Mouse (Mus musculus): Measurements from ENCODE around the gene Fastkd5. TPM values are rescaled to one million over a fixed set of nuclear protein-coding genes. Genes with fewer than 3 reads are reported as not detected.

The Fastkd5 gene
- total RNA-seq, 2 experiments from 2014 or later: 12.0 to 12.6 TPM

DNA sequence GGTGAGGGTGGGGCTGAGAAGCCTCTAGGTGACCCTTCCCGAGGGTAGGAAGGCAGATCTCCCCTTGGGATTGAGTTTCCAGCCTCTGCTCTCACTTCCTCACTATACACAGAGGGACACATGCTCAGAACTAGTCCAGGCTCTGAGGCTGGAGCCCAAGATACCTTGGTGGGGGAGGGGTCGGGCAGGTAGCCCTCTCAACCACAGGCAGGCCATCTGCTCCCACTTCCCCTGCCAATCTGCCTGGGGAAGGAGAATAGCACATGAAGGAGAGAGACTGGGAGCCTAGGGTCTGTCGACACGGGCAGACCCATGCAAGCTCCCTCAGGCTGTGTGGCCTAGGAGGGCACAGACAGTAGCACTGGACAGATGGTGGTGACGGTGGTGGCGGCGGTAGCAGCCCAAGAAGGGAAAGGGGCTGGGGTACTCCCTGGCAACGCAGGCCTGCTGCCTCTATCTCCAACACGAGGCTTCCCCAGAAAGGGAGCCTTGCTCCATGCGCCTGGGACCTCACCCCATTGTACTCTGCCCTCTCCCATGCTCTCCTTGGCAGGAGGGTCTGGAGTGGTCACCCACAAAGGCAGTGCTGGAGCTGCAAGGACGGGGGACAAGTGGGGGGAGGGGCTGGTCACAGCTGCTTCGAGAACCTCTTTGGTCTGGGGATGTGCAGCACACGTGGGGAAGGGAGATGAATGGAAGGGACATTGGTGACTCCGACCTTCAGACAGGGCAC is 4.3 kb upstream of the Fastkd5 start:
- DNase-seq: no peak

DNA sequence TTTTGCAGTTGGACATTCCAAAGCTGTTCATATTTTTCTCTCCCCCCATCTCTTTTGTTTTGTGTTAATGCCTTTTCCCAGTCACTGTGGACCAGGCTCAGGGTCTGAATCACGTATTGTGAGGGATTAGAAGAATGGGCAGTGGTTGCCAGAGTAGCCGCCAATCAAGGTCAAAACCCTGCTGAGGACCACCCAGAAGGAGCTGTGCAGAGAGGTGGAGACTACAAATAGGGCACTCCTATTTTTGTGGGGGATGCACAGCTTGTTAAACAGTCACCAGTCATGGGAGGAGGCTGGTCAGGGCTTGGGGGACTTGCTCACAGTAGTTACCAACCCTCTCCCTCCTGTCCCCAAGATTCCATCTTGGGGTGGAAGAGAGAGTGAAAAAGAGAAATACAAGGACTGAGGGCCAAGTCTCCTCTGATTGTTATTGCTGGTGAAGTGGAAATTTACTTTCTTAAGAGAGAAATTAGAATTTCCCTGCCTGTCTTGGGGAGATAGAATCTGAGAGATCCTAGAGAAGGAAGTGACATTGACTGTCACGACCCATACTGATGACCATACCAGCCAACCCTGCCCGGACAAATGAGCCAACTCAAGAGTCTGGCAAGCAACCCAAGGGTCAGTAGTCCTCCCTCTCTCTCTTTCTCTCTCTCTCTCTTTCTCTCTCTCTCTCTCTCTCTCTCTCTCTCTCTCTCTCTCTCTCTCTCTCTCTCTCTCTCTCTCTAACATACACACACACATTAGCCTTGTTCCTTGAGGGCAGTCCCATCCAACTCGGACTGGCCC is 3.3 kb upstream of the Fastkd5 start:
- DNase-seq: no peak

DNA sequence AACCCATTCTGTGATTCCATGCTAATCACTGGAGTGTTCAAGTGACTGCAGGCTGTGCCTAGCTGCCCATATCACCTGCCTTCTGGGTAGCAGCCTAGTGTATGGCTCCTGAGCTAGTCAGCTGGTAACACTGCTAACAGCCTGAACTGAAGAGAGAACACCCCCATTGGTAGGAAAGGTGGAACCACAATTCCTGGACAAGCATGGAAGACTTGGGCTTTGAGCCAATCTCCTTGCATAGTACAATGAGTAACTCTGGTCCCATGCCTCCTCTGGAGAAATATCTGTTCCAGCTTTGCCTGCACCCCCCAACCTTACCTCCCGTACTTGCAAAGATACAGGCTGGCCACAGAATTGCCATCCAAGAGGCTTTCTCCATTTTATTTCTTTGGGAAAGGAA is 2.6 kb upstream of the Fastkd5 start:
- DNase-seq: no peak

DNA sequence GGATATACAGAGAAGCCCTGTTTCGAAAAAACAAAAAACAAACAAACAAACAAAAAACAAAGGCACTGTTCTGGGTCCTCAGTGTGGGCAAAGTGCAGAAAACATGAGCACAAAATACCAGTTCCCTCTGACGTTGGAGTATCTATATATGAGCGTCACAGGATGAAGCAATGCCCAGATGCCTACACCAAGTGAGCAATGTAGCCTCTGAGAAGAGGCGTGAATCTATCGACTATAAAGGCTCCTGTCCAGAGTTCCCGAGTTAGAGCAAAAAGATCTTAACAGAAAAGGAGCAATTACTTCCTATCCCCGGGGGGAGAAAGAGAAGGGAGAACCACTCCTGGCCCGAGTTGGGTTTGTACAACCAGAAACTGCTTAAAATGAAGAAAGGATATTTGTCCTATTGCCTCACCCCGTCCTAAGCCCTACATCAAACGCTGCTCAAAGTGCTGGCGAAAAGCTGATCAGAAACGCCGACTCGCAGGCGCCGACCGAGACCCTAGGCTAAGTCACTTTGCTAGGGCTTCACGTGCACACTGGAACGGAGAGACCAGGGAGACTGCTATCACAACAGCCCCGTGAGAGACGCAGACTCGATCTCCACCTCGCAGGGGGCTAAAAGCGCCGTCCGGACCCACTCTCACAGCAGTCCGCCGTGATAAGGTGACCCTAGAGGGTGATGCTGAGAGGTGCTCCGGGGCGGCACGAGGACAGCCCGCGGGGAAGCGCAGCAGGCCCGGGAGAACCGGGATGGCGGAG is 568 bp downstream of the Fastkd5 start:
- no peak for DNase-seq

DNA sequence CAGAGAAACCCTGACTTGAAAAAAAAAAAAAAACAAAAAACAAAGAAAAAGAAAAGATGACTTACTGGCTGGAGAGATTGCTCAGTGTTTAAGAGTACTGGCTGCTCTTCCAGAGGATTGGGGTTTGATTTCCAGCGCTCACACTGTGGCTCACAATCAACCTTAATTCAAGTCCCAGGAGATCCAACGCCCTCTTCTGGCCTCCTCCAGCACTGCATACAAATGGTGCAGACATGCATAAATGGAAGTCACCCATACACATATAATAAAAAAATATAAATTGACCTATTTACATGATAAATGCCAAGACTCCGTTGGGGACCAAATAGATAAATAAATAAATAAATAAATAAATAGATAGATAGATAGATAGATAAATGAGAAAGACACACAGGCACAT is 1.4 kb downstream of the Fastkd5 start:
- no peak for DNase-seq

DNA sequence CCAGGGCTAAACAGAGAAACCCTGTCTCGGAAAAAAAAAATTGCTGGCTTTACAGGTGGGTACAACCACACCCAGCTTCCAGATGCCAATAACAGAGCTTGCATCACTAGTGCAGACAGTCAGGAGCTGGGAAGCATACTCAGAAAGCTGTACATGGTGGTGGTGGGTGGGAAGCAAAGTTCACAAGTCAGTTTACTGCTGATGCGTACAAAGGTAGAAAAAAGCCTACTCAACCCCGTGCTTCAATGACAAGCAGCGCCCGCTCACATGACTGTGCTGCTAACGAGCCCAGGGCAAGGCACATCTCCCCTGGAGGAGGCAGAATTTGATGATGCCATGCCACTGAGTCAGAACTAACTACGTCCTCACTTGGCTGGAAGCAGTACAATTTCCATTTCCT is 10.9 kb downstream of the Fastkd5 start:
- no peak for DNase-seq

DNA sequence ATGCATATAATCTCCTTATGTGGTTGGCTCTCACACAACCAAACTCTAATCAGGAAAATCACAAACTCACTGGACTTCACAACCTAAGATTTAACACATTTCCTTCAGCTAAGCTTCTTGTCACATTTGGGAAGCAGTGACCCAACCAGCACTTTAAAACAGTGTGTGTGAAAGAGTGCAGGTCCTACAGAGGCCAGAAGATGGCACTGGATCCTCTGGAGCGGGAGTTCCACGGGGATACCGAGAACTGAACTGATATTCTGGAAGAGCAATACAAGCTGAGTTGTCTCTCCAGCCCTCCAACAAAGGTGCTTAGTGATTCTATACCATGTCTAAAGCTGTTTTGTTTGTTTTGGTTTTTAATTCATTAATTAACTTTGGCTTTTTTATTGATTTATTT is 16.7 kb downstream of the Fastkd5 start:
- DNase-seq: peak; percentile 44

DNA sequence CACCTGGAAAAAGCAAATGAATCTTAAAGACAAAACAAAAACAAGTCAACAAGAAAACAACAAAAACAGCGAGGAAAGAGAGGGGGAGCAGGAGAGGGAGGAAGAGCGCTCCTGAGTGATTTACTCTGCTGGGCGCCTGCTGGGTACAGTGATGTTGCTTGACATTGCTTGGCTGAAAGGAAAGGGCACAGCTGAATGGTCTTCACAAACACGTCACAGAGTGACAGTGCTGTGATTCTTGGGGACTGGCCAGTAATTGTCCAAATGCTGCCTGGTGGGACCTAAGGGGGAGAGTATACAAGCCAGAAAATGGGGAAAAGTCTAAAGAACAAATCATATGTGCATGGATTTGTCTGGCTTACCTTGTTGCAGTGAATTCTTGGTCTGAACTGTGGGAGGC is 27.6 kb downstream of the Fastkd5 start:
- DNase-seq: no peak

DNA sequence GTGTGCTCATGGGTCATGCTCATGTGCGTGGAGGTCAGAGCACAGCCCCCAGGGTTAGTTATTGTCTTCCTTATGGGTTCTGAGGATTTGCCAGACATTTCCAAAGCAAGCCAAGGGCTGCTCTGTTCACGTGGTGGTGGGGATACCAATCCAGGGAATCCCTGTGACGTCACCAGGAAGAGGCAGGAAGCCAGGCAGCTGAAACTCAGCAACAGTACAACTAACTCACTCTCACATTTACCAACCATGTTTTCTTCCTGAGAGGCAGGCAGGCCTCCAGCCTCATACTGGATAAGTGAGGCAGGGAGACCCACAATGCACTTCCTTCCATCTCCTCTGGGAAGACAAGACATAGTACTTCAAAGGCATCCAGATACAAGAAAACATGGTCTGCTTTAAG is 31.4 kb downstream of the Fastkd5 start:
- DNase-seq: no peak

DNA sequence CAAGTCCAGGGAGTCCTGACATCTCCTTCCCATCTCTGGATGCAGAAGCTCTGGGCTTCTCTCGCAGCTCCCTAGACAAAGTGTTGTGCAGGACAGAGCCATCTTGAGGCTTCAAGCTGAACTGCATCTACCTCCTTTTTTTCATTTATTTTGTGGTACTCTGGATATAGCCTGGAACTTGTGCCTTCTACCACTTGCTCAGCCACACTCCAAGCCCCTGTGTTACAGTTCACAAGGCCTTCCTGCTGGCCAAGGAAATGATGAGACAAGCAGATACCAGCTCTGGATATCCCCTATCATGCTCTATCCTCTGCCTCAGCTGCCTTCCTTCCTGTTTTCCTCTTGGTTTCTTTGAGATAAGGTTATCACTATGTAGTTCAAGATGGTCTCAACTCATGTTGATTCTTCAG is 32.2 kb downstream of the Fastkd5 start:
- no peak for DNase-seq

DNA sequence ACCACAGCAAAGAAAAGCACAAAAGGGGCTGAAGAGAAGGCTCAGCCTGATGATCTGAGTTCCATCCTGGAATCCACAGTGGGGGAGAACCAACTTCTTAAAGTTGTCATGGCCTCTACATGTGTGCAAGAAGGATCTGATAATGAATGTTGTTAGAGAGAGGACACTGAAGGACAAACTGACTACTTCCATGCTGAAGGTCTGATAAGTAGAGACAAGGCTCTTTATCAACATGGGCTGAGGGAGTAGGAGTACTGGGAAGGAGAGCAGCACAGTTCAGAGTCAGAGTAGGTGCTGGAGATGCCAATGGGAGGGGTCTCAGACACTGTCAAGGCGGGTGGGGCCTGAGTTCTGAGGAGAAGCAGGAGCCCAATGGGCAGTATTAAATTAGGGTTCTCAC is 34.2 kb downstream of the Fastkd5 start:
- DNase-seq: no peak

DNA sequence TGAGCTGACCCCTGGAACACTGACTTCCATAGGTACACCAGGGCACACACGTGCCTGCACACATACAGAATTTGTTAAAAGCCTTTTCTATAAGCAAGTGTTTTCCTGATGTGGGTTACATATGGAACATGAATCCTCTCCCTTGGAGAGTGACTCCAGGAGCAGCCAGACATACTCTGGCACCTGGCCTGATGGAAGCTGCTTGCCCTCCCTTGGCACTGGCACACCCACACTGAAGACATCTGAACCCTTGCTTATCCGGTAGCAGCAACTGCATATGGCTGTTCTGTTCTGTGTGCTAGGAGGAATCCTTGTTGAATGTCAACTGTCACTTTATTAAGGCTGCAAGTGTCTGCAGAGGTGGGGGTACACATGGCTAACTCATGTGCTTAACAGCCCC is 38.8 kb downstream of the Fastkd5 start:
- DNase-seq: no peak

DNA sequence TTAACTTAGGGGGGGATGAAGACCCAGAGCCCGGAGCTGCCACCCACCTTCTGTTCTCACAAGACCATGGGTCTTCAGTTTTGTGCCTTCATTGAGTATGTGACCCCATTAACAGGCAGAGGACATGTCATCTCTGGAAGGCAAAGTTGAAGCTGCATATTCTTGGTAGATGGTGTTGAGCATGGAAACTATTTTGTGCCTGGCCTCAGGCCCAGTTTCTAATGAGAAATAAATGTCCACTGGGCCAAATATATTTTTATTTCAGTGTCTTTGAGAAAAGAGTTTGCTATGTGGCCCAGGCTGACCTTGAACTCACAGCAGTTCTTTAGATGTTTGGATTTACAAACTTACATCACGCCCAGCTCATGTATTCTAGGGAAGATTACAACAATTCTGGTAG is 40.1 kb downstream of the Fastkd5 start:
- DNase-seq: no peak

DNA sequence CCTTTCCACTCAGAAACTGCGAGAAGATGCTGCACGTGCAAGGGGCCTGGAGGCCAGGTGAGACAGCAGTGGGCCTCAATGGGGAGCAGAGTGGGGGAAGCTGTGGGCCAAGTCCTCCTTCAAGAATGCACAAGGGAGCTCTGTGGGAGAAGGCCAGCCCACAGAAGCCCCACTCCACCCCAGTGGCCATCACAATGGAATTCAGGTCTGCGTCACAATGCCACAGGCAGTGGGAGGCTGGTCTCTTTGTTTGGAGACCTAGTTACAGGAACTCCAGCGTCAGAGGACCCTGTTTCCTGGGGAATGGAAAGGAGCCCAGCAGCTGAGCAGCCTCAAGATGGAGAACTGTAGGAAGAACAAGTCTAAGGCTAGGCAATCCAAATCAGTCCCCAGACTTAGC is 40.7 kb downstream of the Fastkd5 start:
- no peak for DNase-seq

DNA sequence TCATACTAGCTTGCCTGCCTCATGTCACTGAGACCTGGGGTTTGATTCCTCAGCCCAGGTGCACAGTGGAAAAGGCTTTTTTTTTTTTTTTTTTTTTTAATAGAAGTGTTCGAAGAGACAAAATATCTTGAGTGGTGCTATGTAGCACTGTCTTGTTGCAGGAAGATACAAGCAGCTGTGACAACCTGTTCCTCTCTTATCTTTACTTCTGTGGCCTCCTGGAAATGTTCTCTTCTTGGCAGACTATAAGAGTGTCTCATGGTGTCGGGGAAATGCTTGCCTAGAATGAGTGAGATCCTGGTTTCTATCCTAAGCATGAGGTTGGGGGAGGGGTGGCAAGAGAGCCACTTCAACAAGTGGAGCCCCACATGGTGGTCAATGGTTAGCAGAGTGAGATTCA is 41.5 kb downstream of the Fastkd5 start:
- DNase-seq: no peak

DNA sequence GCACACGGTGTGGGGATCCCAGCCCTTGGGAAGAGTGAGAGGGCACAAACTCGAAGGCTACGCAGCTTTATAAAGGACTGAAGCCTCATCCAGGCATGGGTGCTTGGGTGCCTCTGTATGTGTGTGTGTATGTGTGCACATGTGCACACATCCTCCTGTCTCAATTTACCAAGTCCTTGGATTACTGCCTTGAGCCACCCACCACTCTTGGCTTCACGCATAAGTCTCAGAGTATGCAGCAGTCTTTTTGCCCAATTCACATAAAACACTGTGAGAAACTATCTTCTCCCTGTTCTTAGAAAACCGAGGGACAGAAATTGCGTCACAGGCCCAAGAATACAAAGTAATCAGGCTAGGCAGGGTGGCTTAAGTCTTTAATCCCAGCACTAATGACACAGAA is 43.8 kb downstream of the Fastkd5 start:
- no peak for DNase-seq

DNA sequence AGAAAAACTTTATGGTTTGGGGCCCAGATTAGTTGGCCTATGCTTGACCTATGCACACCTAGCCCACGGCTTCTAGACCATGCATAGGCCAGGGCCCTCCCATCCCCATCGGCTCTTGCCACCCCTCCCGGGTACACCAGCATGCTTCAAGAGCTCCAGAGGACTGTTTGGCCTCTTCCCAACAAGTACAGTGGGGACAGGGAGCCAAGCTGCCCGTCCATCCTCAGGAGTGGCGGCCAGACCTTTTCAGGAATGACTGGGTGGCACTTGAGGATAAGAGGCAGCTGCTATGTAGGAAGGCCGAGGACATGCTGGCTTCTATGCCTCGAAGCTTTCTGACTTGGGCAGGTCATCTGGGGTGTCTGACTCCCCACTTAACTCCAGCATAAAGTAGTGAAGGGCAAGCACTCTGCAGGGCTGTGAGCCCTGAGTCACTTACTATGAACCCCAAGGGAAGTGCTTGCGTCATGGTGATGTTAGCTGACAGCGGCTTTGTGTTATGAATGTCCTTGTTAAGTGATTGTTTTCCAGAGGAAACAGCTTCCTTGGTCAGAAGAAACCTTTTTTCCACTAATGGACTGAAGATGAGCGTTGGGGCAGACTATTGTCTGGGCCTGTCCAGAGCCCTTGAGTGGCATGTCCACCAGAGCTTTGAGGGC is 45.8 kb downstream of the Fastkd5 start:
- DNase-seq: peak; percentile 25

DNA sequence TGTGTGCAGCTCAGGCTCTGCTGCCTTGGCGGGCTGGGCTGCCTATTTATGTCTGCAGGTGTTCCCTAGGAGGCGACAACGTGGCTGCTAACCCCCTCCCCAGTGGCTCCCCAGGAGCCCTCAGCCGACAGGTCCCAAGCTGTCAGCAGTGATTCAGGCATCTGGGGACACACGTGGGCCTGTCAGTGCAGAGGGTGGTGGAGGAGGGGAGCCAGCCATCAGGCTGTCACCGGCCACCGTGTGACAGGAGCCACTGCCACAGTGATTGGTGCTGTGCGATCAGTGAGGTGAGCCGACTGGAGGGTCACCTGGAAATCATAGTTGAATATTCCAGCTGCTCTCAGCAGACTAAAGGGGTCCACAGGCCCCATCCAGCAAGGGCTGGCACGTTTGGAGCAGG is 47.3 kb downstream of the Fastkd5 start, which contains the start of gene Avp:
Gene Avp (minus strand): TSS at position 3 of the 400 bp plus-strand sequence.
- no peak for DNase-seq

DNA sequence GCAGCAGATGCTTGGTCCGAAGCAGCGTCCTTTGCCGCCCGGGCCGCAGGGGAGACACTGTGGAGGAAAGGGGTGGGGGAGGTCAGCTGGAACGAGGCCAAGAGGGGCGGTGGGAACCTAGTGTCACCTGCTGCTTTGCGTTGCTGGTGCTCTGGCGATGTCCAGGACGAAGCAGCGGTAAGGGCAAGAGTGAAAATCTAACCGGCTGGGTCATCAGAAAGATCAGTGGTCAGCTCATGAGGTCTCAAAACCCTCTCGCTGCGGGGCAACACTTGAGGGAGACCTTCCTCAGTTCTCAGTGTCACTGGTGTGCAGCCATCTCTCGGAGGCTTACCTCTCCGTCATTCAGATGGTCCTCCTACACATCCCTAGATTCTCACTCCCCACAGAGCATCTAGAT is 48.6 kb downstream of the Fastkd5 start:
- no peak for DNase-seq

DNA sequence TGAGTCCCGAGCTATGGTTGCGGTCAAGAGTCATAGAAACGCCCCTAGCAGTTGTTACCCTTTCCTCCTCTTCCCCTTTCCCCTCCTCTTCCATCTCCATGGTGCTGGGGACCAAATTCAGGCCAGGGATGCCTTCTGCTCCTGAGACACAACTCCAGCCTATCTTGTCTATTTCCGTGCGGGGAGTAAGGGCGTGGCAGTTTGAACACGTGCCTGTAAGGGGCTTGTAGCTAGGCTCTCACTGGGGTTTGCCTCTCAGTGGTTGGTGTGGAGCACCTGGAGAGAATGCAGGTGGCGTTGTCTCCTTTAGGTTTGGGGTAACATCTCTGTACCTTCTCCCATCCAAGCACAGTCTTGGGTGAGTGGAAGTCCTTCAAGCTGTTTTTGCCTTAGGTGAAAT is 50.0 kb downstream of the Fastkd5 start:
- DNase-seq: no peak

DNA sequence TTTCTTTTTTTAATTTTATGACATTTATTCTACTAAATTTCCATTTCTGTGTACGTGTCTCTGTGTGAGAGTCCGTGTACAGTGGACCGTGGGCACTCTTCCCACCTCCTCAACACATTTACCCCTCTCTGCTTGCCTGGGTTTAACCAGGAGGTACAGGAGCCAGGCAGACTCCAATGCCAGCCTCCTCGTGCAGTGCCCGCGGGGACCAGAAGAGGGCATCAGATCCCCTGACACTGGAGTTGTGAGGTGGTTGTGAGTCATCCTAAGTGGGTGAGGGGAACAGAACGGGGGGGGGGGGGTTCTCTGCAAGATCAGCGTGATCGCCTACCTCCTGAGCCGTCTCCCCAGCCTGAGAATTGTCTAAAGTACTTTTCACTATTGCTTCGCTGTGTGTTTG is 51.7 kb downstream of the Fastkd5 start:
- peak; percentile 85 for DNase-seq

DNA sequence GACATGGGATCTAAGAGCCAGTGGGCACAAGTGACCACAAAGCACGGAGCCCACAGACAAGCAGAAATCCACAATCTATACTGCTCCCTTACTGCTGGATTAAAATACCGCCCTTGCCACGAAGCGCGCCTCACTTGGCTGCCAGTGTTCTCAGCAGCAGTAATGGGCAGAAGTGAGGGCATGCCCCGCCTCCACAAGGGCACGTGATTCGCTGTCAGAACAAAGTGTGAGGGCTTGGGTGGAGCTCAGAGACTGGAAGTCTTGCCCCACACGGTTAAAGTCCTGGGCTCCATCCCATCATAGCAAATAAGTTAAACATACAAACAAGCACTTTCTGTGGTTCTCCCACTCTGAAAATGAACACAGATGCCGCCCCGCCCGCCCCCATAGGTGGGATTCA is 52.2 kb downstream of the Fastkd5 start:
- DNase-seq: peak; percentile 66

DNA sequence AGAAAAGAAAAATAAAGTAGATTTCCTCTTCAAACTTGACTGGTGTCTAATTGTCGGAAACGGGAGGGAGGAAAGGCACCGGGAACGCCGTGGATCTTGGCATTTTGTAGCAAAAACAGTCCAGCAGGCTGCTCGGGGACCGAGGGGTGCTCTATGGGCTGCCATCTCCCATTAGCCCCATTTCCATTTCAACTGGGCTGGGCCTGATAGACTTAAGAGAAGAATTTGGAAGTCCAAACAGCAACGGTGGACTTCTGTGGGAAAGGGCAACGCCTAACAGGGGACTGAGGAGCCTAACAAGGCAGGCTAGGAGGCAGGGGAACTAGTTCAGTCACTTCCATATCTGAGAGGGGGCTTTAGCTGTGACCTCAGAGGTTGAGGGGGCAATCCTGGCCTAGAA is 52.8 kb downstream of the Fastkd5 start:
- no peak for DNase-seq
